Mouse (Mus musculus): ENCODE measurements around the gene Lrrc63.

GRCm38 (mm10) chr14:75069356-75069979 lies 61.2 kb downstream of the Lrrc63 start:
- no peak for TF ChIP-seq CTCF (IDR thresholded peaks at IDR 0.05; ENCODE audit: control insufficient read depth, insufficient read depth, insufficient replicate concordance, low read depth, low read length)
- TF ChIP-seq POLR2A (IDR thresholded peaks at IDR 0.05; ENCODE audit: control insufficient read depth, low read depth, low read length): no peak

Data from testis, adult 2 months (tissue).